Mouse (Mus musculus) megakaryocyte, adult 5-6 weeks (primary cell): ENCODE data around the gene Arglu1. TPM values are rescaled to one million over a fixed set of nuclear protein-coding genes. Genes with fewer than 3 reads are reported as not detected.

ENCODE experiments used
- ATAC-seq: 2 replicates; pipeline ENCODE4 v1.8.0; 2016; ENCODE audit warnings: mild to moderate bottlenecking, inconsistent platforms; ENCODE audit not compliant: poor library complexity, severe bottlenecking
- total RNA-seq, 2 experiments: library from RNA; stranded (forward) in 1 of 2; stranded (reverse) in 1 of 2; fragments of 153-499, 151-499 nt in 1 of 2; fragments of 221-1000, 200-1000 nt in 1 of 2; gene quantifications; 2 replicates each; pipeline versions ENCODE4 v1.2.3 to v1.2.4; 2015 to 2017

The Arglu1 gene
- total RNA-seq (2015), result 55.8 and 64.7 TPM in 2 replicates
- total RNA-seq (2017), result 78.2 and 80.9 TPM in 2 replicates

- ATAC-seq, result peak; percentile 96
Observed at GRCm38 (mm10) chr8:8690146-8691092, at the start of gene Arglu1. Arglu1 (minus strand) TSS chr8:8690521.

DNA sequence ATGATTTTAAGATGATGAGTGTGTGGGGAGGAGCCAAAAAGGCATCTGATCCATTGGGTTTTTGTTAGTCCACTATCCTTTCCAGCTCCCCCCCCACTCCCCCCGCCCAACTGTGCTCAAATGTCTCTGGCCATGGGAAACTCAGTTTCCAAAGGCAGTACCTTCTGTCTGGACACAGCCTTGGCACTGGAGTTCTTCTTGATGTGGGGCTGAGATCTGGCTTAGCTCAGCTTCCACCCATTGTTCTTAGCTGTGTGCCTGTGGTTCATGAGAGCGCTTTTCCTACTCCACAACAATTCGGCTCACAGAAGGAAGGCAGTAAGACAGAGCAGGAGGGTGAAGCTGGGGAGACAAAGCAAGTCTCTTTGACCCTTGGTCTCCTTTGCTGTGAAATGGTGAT is 47.0 kb upstream of the Arglu1 start:
- ATAC-seq, result no peak

GRCm38 (mm10) chr8:8736826-8737225 is 46.5 kb upstream of the Arglu1 start:
- no peak for ATAC-seq

- no peak for ATAC-seq
Observed at GRCm38 (mm10) chr8:8733804-8734203, 43.5 kb upstream of the Arglu1 start.

- no peak for ATAC-seq
Observed at GRCm38 (mm10) chr8:8728643-8729042, 38.3 kb upstream of the Arglu1 start.

GRCm38 (mm10) chr8:8726547-8726946 is 36.2 kb upstream of the Arglu1 start:
- no peak for ATAC-seq

DNA sequence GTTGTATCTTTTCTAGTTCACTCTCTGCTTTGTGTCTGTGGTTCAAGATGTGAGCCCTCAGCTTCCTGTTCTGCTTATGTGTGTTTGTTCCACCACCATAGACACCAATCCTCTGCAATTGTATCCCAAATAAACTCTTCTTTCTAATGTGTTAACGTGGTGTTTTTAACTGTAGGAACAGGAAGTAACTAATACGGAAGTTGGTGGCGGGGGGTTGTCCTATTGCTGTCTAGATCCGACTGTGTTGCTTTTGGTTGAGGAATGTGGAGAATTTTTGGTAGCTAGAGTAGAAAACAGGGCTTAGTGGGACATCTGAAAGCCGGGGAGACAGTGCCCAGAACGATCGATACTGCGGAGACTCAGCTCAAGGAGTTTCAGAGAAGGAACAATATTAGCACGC is 14.5 kb upstream of the Arglu1 start:
- peak; percentile 71 for ATAC-seq

- ATAC-seq, result no peak
Observed at GRCm38 (mm10) chr8:8703668-8704067, 13.3 kb upstream of the Arglu1 start.

- ATAC-seq, result no peak
Observed at GRCm38 (mm10) chr8:8700821-8701220, 10.5 kb upstream of the Arglu1 start.

- ATAC-seq, result no peak
Observed at GRCm38 (mm10) chr8:8700229-8700628, 9.9 kb upstream of the Arglu1 start.

DNA sequence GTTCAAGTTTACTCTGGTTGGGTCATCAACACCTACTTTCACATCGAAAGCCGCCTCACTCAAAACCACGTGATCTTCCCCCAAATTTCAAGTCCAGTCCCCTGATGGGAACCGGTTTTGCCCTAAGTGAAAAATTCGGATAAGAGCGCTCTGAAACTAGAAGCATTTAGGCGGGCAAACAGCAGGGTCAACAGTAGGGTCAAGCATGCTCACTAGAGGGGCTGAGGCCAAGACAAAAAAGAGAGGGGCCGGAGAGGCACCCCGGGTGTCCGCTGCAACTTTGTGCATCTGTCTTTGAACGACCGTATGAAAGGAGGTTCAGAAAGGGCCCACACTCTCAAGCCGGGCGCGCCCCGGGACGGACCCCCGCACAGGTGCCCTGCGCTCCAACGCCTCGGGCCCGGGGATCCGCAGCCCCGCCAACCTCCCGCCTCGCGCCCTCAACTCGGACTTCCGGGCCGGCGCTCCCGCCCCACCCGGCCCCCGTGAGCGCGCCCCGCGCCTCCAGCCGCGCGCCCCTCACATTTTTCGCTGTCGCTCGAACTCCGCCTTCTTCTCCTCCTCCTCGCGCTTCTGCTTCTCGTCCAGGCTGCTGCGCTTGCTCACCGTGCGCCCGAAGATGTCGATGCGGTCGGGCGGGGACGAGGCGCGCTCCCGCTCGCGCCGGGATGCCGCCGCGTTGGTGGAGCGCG is 721 bp downstream of the Arglu1 start:
- ATAC-seq, result peak; percentile 62

DNA sequence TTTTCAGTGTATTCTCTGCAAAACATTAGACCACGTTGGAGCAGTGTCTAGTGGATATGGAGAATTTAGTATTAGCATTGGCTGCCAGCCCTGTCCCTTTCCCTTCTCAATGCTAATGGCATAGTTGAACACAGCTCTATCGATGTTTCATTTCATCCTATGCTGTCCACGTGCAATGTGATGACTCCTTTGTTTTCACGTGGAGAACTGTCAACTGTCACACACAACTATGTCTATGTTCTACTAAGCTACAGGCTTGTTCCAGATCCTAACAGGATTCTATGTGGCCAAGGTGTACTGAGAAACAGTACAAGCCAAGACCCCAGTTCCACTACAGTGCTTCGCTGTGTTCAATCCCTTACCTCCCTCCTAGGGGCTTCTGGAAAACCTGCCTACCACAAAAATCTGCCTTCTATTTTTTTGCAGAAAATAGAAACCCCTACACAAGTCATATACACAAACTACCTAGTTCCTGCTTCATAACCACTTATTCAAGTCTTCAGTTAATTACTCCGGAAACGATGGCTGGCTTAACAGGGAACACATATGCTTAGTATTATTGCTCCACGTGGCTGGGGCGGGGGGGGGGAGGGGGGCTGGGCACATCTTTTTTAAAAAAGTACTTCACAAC is 1.4 kb downstream of the Arglu1 start:
- 0 out of 2 replicates have a peak, but pooled peaks have one; percentile 3 for ATAC-seq

GRCm38 (mm10) chr8:8685517-8685916 is 4.8 kb downstream of the Arglu1 start:
- no peak for ATAC-seq

DNA sequence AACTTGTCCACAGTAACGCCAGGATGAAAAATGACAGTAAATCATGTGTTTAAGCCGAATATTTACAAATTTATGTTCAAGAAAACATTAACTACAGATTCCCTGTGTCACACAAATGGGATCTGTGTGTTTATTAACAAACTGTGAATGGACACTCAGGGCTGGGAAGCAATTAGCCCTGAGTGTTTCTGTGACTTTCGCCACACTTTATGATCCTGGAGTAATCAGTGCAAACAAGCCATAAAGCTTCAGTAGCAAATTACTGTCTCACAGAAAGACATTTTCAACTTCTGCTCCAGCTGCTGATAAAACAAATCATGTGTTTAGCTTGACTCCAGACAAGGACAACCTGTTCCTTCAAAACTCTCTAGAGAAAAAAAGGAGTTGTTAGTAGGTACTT is 7.6 kb downstream of the Arglu1 start:
- ATAC-seq, result no peak

DNA sequence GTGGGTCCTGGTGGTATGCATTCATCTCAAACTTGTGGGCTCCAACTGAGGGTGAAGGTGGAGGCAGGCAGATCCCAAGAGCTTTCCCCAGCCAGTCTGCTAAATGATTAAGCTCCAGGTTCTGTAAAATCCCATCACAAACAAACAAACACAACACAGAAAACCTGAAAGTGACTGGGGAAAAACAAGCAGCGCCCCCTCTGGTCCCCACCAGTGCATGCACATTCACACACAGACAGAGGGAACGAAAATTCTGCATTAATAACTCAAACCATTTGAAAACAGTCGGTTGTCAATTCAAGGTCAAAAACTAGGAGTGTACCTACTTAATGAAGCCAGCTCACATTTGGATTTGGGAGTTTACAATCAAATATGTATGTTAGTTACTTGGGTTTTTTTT is 12.1 kb downstream of the Arglu1 start:
- no peak for ATAC-seq

DNA sequence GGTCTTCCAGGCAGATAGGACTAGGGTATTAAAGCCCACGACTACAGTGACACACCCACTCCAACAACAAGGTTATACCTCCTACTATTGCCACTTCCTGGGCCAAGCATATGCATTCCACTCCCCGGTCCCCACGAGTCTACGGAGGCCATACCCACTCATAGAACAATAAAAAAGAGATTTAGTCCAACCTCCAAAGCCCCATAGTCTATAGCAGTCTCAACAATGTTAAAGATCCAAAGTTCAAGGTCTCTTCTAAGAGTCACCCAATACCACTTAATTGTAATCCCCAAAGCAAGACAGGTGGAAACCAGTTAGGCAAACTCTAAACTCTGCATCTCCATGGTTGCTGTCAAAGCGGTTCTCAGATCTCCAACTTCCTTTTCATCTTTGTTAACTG is 15.5 kb downstream of the Arglu1 start:
- no peak for ATAC-seq

- peak; percentile 73 for ATAC-seq
Observed at GRCm38 (mm10) chr8:8661759-8662138, 28.6 kb downstream of the Arglu1 start.

DNA sequence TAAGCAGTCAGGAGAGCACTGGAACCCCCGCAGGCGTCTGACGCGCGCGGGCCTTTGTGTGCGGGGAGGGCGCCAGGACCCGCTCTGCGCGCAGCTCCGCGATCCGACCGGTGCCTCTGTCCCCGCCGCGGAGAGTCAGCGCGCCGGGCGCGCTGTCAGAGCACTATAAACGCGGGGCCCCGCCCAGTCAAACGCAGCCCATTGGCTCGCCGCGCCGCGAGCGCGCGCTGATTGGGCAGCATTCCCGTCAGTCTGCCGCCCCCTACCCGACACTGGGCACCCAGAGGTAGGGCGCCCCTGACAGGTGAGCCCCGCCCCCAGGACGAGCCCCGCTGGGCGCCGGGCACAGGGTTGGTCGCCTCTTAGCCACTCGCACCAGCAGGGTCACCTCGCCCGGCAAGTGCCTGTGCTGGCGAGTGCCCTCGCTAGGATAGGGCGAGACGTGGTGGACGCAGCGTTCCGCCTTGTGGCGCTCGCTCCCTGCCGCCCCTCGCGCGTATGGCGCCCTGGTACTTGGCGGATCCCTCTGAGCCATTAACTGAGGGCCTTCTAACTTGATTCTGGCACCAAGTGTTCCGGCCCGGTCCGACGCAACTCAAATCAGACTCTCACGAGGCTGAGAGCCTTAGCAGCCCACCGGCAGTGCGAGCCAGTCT is 29.1 kb downstream of the Arglu1 start, which contains the start of gene Efnb2:
Efnb2 (minus strand) TSS at position 140 of the 656 bp plus-strand sequence.
- peak; percentile 78 for ATAC-seq

DNA sequence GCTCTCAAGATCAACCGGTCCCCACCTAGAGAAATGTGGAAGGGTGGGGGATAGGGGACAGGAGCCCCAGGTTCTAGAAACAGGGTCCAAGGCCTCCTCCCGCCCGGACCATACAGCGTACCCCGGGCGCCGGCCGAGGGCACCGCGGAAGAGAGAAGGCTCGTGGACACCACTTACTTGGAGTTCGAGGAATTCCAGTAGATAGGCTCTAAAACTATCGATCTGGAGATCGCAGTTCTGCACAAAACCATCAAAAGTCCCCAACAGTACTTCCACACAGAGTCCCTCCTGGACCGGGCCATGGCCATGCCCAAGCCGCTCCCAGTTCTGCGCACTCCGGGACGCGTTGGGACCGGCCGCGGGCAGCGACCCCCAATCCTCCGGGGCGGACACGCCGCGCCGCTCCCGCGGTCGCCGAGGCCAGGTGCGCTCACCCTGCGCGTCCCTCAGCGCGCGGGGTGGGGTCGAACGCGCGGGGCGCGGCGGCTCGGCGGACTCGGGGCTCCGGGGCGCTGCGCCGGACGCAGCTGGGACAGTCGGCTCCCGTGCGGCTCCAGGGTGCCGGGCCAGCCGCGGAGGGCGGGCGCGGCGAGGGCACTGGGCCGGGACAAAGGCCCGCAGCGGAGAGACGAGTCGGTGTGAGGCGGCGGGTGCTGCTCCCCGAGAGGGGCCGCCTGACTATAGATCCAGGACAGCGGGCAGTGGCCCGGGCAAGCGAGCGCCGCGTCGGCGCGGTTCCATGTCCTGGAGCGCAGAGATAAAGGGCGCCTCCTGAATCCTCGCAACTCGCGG is 29.8 kb downstream of the Arglu1 start:
- ATAC-seq, result no peak
